Mouse (Mus musculus) intestine, embryonic 16.5 days (tissue): ENCODE results near the gene Syngap1. TPM values are rescaled to one million over a fixed set of nuclear protein-coding genes. Genes with fewer than 3 reads are reported as not detected.
"Not testable (repeated sequence)": the region's sequence is repeated elsewhere in the genome, so short reads cannot be mapped to it uniquely, and the experiment has no call there.

Experiments
- ATAC-seq: fragments of 200-750 bp; cut with Nextera tagmentation; 2 replicates; pipeline ENCODE4 v1.8.0; 2017; ENCODE audit warnings: moderate TSS enrichment, moderate library complexity
- H3K27ac ChIP-seq: fragments of 300-500 bp; sonication (generic); 2 replicates; pipeline ENCODE4 v1.5.1; 2014; ENCODE audit warnings: mild to moderate bottlenecking, low read length
- H3K27me3 ChIP-seq: fragments of 300-500 bp; sonication (generic); replicated peaks from 2 replicates; pipeline ENCODE4 v1.6.1; 2014; ENCODE audit warnings: low read length, control low read depth, mixed read lengths; ENCODE audit not compliant: control insufficient read depth, insufficient read depth
- H3K36me3 ChIP-seq: fragments of 300-500 bp; sonication (generic); 2 replicates; pipeline ENCODE4 v1.6.1; 2014; ENCODE audit warnings: low read length, control low read depth; ENCODE audit not compliant: control insufficient read depth, insufficient read depth
- H3K4me1 ChIP-seq: fragments of 300-500 bp; sonication (generic); 2 replicates; pipeline ENCODE4 v1.6.1; 2014; ENCODE audit warnings: low read length, control low read depth, mixed read lengths; ENCODE audit not compliant: control insufficient read depth, insufficient read depth
- H3K4me2 ChIP-seq: fragments of 300-500 bp; sonication (generic); 2 replicates; pipeline ENCODE4 v1.6.1; 2014; ENCODE audit warnings: low read depth, low read length, control low read depth
- H3K4me3 ChIP-seq: fragments of 300-500 bp; sonication (generic); 2 replicates; pipeline ENCODE4 v1.5.1; 2014; ENCODE audit warnings: mild to moderate bottlenecking, low read length
- H3K9ac ChIP-seq: fragments of 300-500 bp; sonication (generic); 2 replicates; pipeline ENCODE4 v1.6.1; 2014; ENCODE audit warnings: low read depth, low read length
- H3K9me3 ChIP-seq: fragments of 300-500 bp; sonication (generic); 2 replicates; pipeline ENCODE4 v1.6.1; 2016; ENCODE audit warnings: low read length, control low read depth; ENCODE audit not compliant: control insufficient read depth
- WGBS: fragments of 180-500 bp; shearing (Covaris S2); extraction: QIAGEN DNeasy Blood & Tissue Kit; methylation state at CpG from one replicate; pipeline ENCODE4 v1.1.7; 2014; 5-methylcytosine and 5-hydroxymethylcytosine counted together
- polyA plus RNA-seq: library from polyadenylated mRNA; unstranded; fragments of >200 nt; fragmentation: Nextera tagmentation; extraction: Ambion mirVana; gene quantifications from 2 replicates; pipeline ENCODE4 v1.2.1, GENCODE M21; 2015

Gene Syngap1
- polyA plus RNA-seq, 1 experiment from 2014 or later = 0.66 TPM

- Histone ChIP-seq H3K36me3 (peaks cover 2% of the 10 kb centered on the region; the same call in 1 of the 2 replicates), H3K4me1 (peaks cover 25% of the 10 kb centered on the region), H3K4me2 (no peak overlapping the region), H3K27ac (no peak overlapping the region), H3K9ac (no peak overlapping the region), H3K27me3 (no peaks in the 10 kb centered on the region), H3K9me3 (no peaks in the 10 kb centered on the region), H3K4me3 (no peak overlapping the region)
- 91% methylated on average over 15 of the region's 15 CpGs for WGBS
- no peak for ATAC-seq
Observed at GRCm38 (mm10) chr17:26974547-26974946, 33.5 kb downstream of the Syngap1 start.

GRCm38 (mm10) chr17:26975415-26975814 is 34.4 kb downstream of the Syngap1 start:
- Histone ChIP-seq H3K9me3 (no peaks in the 10 kb centered on the region), H3K4me2 (no peak overlapping the region), H3K4me3 (no peak overlapping the region), H3K9ac (no peak overlapping the region), H3K36me3 (peaks cover 2% of the 10 kb centered on the region; the same call in 1 of the 2 replicates), H3K27ac (no peak overlapping the region), H3K27me3 (no peaks in the 10 kb centered on the region), H3K4me1 (peaks cover 25% of the 10 kb centered on the region)
- no peak for ATAC-seq

- not testable (repeated sequence) for H3K4me2 ChIP-seq, H3K9ac ChIP-seq, H3K27me3 ChIP-seq, H3K4me3 ChIP-seq, H3K36me3 ChIP-seq, H3K9me3 ChIP-seq, ATAC-seq, H3K27ac ChIP-seq
- peaks cover 16% of the 10 kb centered on the region for H3K4me1 ChIP-seq
- WGBS = 87% methylated on average over 6 of the region's 6 CpGs
Observed at GRCm38 (mm10) chr17:26977354-26977753, 36.3 kb downstream of the Syngap1 start.

GRCm38 (mm10) chr17:26979426-26979825 is 38.4 kb downstream of the Syngap1 start:
- H3K9ac ChIP-seq = no peak overlapping the region
- no peak overlapping the region for H3K4me3 ChIP-seq
- no peak overlapping the region for H3K27ac ChIP-seq
- no peak for ATAC-seq
- H3K36me3 ChIP-seq = peaks cover 2% of the 10 kb centered on the region
- H3K9me3 ChIP-seq = no peaks in the 10 kb centered on the region
- H3K27me3 ChIP-seq = no peaks in the 10 kb centered on the region
- peaks cover 7% of the 10 kb centered on the region for H3K4me1 ChIP-seq
- H3K4me2 ChIP-seq = no peak overlapping the region
- 74% methylated on average over 2 of the region's 2 CpGs for WGBS

- no peak for ATAC-seq
Observed at GRCm38 (mm10) chr17:26981050-26981449, 40.0 kb downstream of the Syngap1 start.

GRCm38 (mm10) chr17:26983382-26983781 is 42.3 kb downstream of the Syngap1 start:
- no peaks in the 10 kb centered on the region; the same call in 1 of the 2 replicates for H3K36me3 ChIP-seq
- H3K4me1 ChIP-seq = no peaks in the 10 kb centered on the region
- no peaks in the 10 kb centered on the region for H3K27me3 ChIP-seq
- H3K27ac ChIP-seq = no peak overlapping the region
- no peaks in the 10 kb centered on the region for H3K9me3 ChIP-seq
- no peak overlapping the region for H3K9ac ChIP-seq
- no peak overlapping the region for H3K4me3 ChIP-seq
- no peak for ATAC-seq
- 83% methylated on average over 4 of the region's 4 CpGs for WGBS
- H3K4me2 ChIP-seq = no peak overlapping the region

More at GRCm38 (mm10) chr17:26981050-26981449, 40.0 kb downstream of the Syngap1 start:
- Histone ChIP-seq H3K4me1 (peaks cover 2% of the 10 kb centered on the region), H3K27ac (no peak overlapping the region), H3K9me3 (no peaks in the 10 kb centered on the region), H3K9ac (no peak overlapping the region), H3K36me3 (peaks cover 2% of the 10 kb centered on the region), H3K4me3 (no peak overlapping the region), H3K4me2 (no peak overlapping the region), H3K27me3 (no peaks in the 10 kb centered on the region)
- WGBS = 68% methylated on average over 2 of the region's 2 CpGs

- ATAC-seq = no peak
- Histone ChIP-seq H3K9me3 (no peaks in the 10 kb centered on the region), H3K9ac (no peak overlapping the region), H3K36me3 (no peaks in the 10 kb centered on the region; the same call in 1 of the 2 replicates), H3K4me1 (0 out of 2 replicates have a peak, but pooled peaks cover 3% of the 10 kb centered on the region), H3K27me3 (no peaks in the 10 kb centered on the region), H3K4me2 (no peak overlapping the region), H3K4me3 (no peak overlapping the region), H3K27ac (no peak overlapping the region)
- 64% methylated on average over 10 of the region's 10 CpGs for WGBS
Observed at GRCm38 (mm10) chr17:26985503-26986179, 44.6 kb downstream of the Syngap1 start.

- H3K4me1 ChIP-seq = peaks cover 6% of the 10 kb centered on the region; the same call in 1 of the 2 replicates
- no peak overlapping the region for H3K4me2 ChIP-seq
- no peaks in the 10 kb centered on the region for H3K36me3 ChIP-seq
- H3K27me3 ChIP-seq = no peaks in the 10 kb centered on the region
- H3K27ac ChIP-seq = peak overlapping the region; percentile 76
- no peak overlapping the region for H3K9ac ChIP-seq
- no peak overlapping the region for H3K4me3 ChIP-seq
- H3K9me3 ChIP-seq = no peaks in the 10 kb centered on the region
- peak; percentile 79 for ATAC-seq
Observed at GRCm38 (mm10) chr17:26990521-26990920, 49.5 kb downstream of the Syngap1 start.

- 67% methylated on average over 14 of the region's 14 CpGs for WGBS
- Histone ChIP-seq H3K4me1 (peaks cover 6% of the 10 kb centered on the region; the same call in 1 of the 2 replicates), H3K36me3 (no peaks in the 10 kb centered on the region), H3K9me3 (no peaks in the 10 kb centered on the region), H3K9ac (no peak overlapping the region), H3K4me2 (no peak overlapping the region), H3K27ac (no peak overlapping the region), H3K27me3 (no peaks in the 10 kb centered on the region), H3K4me3 (no peak overlapping the region)
- ATAC-seq = no peak
Observed at GRCm38 (mm10) chr17:26994410-26994809, 53.4 kb downstream of the Syngap1 start.

- 78% methylated on average over 6 of the region's 6 CpGs for WGBS
- Histone ChIP-seq H3K27ac (no peak overlapping the region; the same call in 1 of the 2 replicates), H3K27me3 (no peaks in the 10 kb centered on the region), H3K9ac (no peak overlapping the region), H3K36me3 (no peaks in the 10 kb centered on the region), H3K9me3 (no peaks in the 10 kb centered on the region), H3K4me2 (no peak overlapping the region), H3K4me1 (peaks cover 6% of the 10 kb centered on the region; the same call in 1 of the 2 replicates), H3K4me3 (no peak overlapping the region)
- no peak for ATAC-seq
Observed at GRCm38 (mm10) chr17:26995006-26995405, 54.0 kb downstream of the Syngap1 start.
